Mouse (Mus musculus) stomach, postnatal 0 days (tissue): Measurements from ENCODE around the gene Kctd18.

Experiments used
- CTCF ChIP-seq: IDR thresholded peaks from 2 replicates; pipeline ENCODE4 v1.5.1; 2016; ENCODE audit warnings: antibody characterized with exemption, low read depth, mild to moderate bottlenecking, moderate library complexity
- EP300 ChIP-seq: optimal IDR thresholded peaks from 2 replicates; pipeline ENCODE3; 2016; ENCODE audit warnings: antibody characterized with exemption

DNA sequence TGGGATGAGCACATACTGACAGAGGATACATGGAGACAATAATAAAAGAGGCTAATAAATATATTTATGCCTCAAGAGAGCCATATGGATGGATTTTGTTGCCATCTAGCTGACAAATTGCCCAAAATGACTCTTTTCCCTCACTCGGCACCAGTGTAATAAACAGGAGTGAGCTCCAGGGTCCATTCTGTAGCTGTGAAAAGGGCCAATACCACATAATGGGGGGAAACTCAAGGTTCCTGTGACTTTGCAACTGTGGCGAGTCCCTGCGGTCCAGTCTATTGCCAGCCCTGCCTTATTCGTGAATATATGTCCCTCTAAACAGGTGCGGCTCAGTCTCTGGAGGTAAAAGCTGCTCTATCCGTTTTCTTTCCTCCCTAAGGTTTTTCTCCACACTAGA lies 107.2 kb downstream of the Kctd18 start:
- no peak for TF ChIP-seq CTCF
- TF ChIP-seq EP300, result no peak
